Mouse (Mus musculus) Muller cell, postnatal 12 days (primary cell): ENCODE results near the gene Zfp106.

Experiments
- DNase-seq: peaks from one replicate; pipeline ENCODE4 v3.0.0-alpha.2; 2015; ENCODE audit errors: inconsistent ontology term

Gene Zfp106

DNA sequence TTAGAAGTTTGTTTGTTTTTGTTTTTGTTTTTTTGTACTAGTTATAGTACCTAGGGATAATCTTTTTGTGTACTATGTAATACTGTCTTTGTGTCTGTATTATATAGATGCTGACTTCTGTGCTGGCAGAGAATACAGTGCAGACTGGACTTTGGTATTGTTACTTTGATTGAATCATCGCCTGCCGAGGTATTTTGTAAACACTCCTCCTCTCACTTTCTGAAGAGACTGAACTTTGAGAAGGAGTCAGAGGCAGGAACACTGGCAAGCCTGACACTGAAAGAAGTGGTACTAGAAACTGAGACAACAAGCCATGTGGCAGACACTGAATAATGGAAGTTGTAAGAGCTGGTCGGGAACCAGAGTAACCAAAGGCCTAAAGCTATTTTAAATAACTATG lies 6.8 kb downstream of the Zfp106 start:
- no peak for DNase-seq

DNA sequence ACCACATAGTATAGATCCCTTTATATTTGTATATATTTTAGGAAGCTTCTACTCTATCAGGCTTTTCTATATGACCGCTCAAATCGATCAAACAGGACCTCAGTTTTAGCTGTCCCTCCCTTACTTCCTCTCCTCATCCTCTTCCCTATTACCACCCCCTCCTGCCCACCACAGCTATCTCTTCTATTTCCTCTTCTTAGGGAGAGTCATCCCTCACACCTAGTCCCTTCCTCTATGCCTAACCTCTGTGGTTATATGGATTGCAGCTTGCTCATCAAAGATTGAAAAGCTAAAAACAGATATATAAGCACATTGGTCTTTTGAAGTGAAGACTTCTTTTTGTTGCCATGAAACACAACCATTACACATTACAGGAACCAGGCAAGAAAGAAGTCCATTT lies 18.9 kb downstream of the Zfp106 start:
- DNase-seq: no peak

DNA sequence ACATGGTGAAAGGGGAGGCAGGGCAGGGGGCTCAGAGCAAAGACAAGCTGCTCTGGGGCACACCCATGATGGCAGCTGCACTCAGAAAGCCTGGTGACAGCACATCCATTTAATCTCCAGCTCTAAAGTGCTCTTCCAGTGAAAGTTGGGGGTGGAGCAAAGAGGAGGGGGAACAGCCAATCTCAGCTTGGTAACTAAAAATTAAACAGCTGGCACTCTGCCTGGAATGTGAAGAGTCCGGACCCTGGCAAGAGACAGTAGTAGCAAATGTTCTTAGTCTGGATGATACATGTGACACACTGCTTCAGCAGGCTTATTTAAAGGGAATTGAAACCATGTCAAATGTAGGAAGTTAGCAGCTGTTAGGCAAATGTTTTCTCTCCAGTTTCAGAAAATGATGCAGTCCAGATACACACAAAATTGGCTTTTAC lies 23.9 kb downstream of the Zfp106 start:
- DNase-seq: peak; percentile 89

DNA sequence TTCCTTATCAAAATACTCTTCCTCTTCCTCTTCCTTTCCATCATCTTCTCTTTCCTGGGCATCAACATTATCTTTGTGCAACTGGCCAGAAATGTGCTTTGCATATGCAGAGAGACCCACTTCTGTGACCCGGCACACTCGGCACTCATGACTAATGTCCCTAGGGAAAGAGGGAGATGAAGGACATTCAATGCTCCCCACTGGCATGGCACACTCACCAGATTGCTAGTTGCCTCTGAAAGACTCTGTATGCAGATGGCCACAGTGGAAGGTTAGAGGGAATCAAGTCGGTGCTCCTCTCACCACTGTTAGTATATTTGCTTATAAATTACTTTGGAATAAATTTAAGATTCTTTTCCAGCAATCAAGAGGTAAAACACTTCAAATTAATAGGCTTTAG lies 24.3 kb downstream of the Zfp106 start:
- DNase-seq: no peak

DNA sequence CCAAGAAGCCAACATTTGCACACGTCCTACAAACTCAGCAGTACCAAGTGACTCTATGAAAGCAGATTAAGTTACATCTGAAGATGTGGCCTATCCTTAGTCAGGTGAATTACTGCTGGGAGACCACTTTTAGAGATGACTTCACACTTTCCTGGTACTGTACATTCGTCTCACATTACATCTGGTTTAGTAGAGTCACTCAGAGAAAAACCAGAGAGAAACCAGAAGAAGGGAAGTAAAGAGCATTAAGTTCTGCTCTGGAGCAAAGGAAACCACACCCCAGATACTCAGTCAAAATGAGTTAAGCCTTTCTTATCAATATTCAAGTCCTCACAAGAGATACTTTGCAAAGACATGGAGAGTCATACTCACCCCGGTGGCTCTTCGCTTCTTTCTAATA lies 32.4 kb downstream of the Zfp106 start:
- no peak for DNase-seq

DNA sequence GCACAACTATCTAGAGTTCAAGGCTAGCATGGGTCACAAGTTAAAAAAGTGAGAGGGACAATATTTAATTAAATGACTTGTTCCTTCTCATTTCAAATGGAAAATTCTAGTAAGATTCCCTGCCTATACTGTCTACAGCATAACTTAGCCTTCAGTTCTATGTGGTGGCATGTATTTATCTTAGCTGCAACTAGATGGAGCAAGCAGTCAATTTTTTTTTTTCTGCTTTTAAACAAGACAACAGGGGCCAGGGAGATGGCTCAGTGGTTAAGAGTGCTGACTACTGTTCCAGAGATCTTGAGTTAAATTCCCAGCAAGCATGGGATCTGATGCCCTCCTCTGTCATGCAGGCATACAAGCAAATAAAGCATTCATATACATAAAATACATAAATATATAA lies 34.1 kb downstream of the Zfp106 start:
- DNase-seq: no peak

DNA sequence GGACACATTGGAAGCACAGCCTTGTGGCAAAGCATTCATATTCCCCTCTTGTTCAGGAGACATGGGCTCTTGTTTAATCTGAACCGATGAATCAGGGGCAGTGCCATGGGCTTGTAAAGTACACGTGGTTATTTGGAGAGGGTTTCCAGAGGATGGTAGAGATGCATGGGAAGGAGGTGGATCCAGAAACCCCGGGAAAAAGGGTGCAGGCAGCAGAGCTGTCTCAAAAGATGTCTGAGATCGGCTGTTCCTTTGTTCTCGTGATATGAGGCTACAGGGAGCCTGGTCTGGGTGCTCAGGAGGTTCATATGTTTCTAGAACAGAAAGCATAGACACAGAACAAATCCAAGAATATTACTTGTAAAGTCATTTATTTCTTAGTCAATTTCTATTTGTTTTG lies 36.9 kb downstream of the Zfp106 start:
- no peak for DNase-seq

DNA sequence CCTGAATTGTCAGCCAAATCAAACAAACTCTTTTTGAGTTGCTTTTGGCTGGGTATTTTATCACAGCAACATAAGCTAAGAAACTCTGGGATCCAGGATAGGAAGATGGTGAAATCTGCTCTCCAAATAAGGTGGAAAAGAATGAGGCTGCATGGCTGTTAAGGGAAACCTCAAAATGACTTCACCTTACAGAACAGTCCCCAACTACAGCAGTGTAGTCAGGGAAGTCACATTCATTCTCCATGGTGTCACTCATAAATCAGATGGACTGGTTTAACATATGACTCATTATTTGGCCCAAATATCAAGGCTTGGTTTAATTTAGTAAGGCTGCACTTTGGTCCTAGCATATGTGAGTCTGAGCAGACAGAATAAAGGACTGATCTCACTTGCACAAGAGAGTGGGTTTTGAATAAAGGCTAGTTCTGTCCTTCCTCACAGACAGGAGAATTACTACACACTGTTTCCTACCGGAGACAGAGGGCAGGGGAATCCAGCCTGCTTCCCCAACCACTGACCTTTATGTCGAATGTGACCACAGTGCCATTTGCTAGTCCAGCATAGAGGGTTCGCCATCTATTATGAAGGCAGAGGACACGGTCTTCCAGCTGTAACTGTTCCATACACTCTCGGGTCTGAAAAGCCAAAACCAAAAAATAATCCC lies 45.0 kb downstream of the Zfp106 start:
- DNase-seq: peak; percentile 43

DNA sequence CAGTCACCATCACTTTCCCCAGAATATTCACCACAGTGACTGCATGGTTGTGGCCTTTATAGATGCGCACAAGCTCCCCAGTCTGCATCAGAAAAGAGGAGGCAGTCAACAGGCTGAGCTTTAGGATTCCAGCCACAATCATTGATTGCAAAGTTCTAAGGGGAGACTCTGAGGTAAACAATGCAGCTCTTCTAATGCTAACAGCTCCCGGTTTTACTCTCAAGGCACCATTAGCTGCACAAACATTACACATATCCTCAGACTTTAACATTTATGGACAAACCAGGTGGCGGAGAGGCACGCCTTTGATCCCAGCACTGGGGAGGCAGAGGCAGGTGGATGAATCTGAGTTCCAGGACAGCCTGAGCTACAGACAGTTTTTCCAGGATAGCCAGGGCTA lies 49.5 kb downstream of the Zfp106 start:
- DNase-seq: no peak

DNA sequence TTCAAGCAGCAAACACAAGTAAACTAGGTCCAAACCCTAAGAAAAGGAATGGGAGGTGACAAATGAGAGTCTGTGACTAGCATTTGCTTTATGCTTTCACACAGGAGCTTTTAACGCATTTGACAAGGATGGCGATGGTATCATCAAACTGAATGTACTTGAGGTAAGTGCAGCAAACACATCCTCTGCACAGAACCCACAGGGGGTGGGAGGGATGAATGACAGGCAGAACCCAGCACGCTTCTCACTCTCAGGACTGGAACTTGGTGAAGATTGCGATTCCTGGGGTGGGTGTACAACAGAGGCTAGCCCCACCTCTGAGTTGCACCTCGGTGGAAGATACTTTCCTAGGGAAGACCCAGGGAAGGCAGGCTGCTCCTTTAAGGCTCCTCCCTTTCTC lies 59.7 kb downstream of the Zfp106 start:
- DNase-seq: no peak

DNA sequence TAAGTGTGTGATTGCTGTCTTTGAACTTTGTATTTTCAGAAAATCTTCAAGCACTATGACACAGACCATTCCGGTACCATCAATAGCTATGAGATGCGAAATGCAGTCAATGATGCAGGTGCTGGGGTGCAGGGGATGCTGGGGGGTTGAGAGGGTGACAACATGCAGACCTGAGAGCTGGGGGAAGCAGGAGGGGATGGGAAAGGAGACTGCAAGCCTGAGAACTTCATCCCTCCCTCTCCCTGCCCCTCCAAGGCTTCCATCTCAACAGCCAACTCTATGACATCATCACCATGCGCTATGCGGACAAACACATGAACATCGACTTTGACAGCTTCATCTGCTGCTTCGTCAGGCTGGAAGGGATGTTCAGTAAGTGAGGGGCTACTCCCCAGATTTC lies 60.5 kb downstream of the Zfp106 start:
- DNase-seq: no peak

DNA sequence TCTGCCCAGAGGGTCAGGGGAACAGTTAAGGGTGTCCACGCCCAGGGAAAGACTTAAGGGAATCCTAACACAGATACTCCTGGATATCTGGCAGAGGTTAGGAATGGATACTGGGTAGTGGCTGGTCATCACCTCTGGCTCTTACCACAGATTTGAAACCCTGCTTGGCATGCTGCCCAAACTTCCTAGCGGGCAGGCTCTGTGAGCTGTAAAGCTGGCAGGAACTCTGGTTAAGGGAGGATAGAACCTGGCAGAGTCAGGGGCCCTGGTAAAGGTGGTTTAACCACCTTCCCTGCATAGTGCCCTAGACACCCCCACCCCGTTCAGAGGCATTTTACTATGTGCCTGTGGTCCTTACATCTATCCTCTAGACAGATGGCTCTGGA lies 61.0 kb downstream of the Zfp106 start:
- DNase-seq: peak; percentile 8

DNA sequence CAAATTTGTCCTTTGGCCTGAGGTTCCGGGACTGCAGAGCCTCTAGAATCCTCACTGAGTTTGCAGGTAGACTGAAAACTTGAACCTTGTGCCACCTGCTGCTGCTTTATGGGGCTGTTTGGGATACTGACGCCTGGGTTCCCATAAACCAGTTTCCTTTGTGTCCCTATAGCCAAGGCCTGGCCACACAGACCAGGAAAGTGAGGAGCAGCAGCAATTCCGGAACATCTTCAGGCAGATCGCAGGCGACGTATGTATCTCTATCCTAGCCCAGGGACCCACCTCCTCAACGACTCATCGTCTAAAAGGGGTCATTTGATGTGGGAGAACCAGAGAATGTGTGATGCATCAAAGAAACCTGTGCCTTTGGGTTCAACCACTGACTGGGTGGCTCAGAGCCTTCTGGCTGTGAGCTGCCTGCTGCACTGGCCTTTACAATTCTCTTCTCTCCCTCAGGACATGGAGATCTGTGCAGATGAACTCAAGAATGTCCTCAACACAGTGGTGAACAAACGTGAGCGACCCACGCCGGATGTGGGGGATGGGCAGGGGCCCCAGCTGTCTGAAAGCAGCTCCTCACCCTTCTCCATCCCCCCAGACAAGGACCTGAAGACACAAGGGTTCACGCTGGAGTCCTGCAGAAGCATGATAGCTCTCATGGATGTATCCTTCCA lies 61.6 kb downstream of the Zfp106 start:
- peak; percentile 26 for DNase-seq

DNA sequence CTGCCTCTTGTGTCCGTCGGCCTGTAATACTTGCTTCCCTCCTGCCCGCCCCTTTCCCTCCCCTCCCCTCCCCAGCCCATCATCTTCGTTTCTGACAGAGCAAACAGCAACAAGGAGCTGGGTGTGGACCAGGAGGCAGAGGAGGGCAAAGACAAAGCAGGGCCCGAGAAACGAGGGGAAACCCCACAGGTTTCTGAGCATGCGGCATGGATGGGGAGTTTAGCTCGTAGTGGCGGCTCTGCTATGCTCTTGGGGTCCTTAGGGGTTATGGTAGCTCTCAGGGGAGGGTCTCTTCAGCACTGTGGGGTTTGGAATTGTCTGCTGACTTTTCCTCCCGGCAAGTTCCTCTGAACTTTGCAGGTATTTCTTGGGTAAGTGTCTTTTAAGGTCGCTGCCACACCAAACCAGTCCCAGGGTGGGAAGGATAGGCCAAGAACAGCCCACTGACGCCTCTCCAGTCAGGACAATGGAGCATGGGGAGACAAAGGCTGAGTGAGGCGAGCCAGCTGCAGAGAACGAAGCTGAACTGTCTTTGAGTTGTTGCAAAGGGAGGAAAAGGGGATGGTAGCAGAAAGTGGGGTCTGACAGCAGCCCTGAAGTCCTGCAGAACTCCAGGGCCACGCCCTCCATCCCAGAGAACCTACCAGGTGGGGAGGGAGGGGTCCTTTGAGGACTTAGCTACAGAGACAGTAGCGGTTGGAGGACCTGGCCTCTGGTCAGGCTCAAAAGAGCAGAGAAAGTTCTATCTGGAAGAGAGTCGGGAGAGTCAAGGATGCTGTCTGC lies 62.3 kb downstream of the Zfp106 start:
- DNase-seq: no peak

DNA sequence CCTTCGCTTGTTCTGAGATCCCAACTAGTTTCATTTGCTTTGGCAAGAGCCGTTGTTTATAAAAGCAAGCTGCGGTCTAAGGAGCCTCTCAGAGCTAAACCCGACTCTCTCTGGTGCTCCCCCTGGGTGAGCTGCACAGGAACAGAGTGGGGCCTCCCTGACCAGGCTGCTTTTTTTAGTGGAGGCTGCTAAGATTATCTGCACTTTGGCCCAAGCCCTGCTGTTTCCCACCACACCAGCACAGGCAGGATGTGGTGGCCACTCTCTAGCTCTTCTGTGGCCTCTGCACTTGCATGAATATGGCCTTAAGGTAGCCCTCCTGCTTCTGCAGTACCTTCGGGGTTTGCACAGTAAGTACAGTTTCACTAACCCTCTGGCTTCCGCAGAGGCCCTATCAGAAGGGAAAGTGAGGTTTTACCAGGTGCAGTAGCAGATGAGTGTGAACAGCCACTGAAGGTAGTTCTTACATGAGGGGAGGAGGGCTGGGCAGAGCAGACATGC lies 63.6 kb downstream of the Zfp106 start:
- DNase-seq: no peak

DNA sequence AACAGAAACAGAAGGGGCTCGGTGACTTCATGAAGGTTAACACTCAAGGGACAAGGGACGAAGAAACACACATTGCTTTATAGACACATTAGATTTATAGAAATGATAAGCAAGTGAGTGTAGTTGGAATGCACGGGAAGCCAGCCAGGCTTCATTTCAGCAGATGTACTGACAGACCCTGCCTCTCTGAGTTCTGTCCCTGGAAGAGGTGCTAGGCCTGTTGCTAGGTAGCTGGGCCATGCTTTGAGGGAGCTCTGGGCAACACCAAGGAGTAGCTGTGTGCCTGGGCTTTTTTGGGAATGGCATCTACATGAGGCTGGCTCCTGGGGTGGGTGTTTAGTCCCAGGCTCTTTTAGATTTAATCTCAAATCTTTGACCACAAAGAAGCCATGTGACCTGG lies 67.1 kb downstream of the Zfp106 start:
- no peak for DNase-seq

DNA sequence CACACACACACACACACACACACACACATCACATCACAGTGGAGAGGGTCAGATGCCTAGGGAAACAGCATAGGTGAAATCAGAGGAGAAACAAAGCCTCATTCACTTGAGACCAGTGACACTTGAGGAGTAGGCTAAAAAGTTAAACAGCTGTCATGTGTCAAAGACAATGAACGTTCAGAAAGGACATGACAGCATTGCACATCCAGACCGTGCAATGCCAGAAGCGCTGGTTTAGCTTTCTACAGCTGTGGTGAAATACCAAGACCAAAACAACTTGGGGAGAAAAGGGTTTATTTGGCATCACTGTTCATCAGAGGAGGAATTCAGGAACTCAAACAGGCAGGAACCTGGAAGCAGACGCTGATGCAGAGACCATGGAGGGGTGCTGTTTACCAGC lies 70.4 kb downstream of the Zfp106 start:
- DNase-seq: no peak

DNA sequence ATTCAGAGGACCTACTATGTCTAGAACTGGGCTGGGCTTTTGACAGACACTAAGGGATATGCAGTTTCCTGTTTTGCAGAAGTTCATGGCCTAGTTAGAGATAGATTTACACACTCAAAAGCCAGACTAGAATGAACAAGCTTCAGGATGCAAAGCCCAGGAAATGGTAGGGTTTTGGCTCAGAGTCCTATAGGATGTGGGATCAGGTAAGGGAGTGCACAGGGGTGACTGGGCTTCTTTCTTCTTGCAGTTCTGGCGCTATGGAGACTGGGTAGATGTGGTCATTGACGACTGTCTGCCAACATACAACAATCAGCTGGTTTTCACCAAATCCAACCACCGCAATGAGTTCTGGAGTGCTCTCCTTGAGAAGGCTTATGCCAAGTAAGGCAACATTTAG lies 79.4 kb downstream of the Zfp106 start:
- DNase-seq: no peak

DNA sequence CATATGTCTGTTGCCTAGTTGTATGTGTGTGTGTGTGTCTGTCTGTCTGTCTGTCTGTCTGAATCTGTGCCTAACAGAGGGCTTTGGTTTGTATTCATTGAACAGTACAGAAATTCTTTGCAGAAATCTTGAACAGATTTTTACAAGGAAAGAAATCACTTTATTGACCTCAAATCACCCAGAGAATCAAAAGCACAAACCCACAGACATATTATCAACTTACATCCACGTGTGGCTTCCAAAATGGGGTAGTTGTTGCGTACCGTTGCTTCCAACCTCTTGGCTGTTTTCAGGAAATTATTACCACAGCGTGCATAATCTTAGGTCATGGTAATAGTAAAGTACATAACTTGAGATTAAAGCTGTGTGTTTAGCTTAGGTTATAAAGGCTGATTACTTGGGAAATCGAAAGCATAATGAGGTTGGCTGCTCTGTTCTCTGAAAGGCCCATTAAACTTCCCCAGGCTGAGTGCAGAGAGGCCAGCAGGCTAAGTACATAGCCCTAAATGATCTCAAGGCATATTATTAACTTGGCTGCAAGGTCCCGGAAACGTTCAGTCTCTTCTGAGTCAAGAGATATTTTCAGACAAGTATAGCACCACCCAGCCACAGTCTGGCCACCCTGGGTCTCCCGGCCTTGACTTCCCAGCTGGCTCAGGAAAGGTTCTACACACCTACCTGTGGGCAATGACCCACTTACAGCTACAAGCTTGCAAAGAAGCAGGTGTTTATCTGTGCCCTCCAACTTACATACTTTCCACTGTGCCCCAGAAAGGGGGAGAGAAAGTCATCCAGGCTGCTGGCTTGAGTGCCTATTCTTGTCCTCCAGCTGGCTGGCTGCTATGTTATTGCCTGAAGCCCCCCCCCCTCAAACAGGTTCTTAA lies 80.9 kb downstream of the Zfp106 start:
- no peak for DNase-seq

DNA sequence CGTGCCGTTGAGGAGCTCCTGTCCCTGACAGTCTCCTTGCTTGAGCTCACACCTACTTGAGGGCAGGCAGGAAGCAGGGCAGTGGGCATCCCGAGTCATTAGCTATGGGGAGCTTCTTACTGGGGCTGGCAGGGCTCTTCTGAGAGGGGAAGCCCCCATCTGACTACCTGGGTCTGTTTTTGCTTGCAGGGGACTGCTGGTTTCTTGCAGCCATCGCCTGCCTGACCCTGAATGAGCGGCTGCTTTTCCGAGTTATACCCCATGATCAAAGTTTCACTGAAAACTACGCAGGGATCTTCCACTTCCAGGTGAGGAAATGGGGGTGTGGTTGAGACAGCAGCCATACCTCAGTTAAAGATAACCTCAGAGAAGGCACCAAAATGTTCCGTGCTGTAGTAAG lies 81.7 kb downstream of the Zfp106 start:
- DNase-seq: no peak

DNA sequence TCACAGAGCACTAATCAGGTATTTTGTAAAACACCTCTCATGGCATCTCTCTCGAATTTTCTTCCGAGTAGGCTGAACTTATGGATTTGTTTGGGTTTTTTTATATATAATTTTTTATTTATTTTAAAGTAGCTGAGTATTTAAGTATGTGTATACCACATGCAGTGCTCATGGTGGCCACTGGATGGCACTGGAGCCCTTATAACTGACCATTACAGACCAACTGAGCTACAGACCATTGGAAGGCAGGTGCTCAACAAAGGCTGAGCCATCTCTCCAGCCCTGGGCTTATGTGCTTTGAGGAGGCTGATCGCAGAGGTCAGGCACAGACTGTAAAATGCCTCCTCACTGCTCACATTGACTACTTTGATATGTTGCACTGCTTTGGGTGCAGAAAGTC lies 85.0 kb downstream of the Zfp106 start:
- peak; percentile 40 for DNase-seq
